Comparison of ENCODE assay signal across 9 mouse cellular contexts in genomic region chr1:39911446-39911845, GRCm38 (mm10). TPM values are rescaled to one million over a fixed set of nuclear protein-coding genes. Genes with fewer than 3 reads are reported as not detected.
DNase-seq lines count a peak whose midpoint lies in the region; ATAC-seq and TF ChIP-seq lines count a peak whose summit lies in the region.
"Had no signal": no experiment of that assay in that cellular context is flagged by ENCODE, and none has a peak within 500 bp of the region (broad histone marks: within the 10 kb centered on the region; RNA-seq: fewer than 3 reads in every experiment).

No protein-coding gene starts in this region.

- H3K4me3 ChIP-seq in embryonic facial prominence, embryonic 11.5 days (ENCODE audit: low read depth, low read length): no peak overlapping the region
- H3K4me3 ChIP-seq in embryonic facial prominence, embryonic 10.5 days: no peak overlapping the region
- H3K4me3 ChIP-seq in lung, adult 2 months (replicated peaks; ENCODE audit: extremely low read depth, low read depth, low read length): no peak overlapping the region
- no peak overlapping the region for H3K4me3 ChIP-seq in liver, embryonic 14.5 days (ENCODE audit: insufficient read depth in 1 of 2, low read depth in 2 of 2, low read length in 2 of 2)
- H3K4me3 ChIP-seq in stomach, postnatal 0 days (ENCODE audit: low read depth, low read length): no peak overlapping the region
- H3K4me3 ChIP-seq: myocyte had no signal

- no peak overlapping the region for H3K4me2 ChIP-seq in embryonic facial prominence, embryonic 11.5 days (ENCODE audit: low read depth, low read length)
- H3K4me2 ChIP-seq in liver, embryonic 14.5 days (ENCODE audit: low read depth): no peak overlapping the region
- no peak overlapping the region for H3K4me2 ChIP-seq in stomach, postnatal 0 days (replicated peaks; ENCODE audit: low read depth)

- no peak for ATAC-seq in embryonic facial prominence, embryonic 11.5 days (replicated peaks; ENCODE audit: insufficient number of reproducible peaks, low FRiP score, low TSS enrichment, low read depth)
- peak; percentile 65 for ATAC-seq in granulocyte monocyte progenitor cell, adult 5-6 weeks (replicated peaks; ENCODE audit: poor library complexity, severe bottlenecking)
- no peak for ATAC-seq in liver, embryonic 14.5 days (ENCODE audit: insufficient read depth)
- no peak for ATAC-seq in stomach, postnatal 0 days (ENCODE audit: low FRiP score, low TSS enrichment)

- H3K9ac ChIP-seq in embryonic facial prominence, embryonic 11.5 days (replicated peaks; ENCODE audit: low read length): no peak overlapping the region
- H3K9ac ChIP-seq in liver, embryonic 14.5 days (replicated peaks): no peak overlapping the region
- no peak overlapping the region for H3K9ac ChIP-seq in stomach, postnatal 0 days (ENCODE audit: low read length)

- DNase-seq in embryonic facial prominence, embryonic 11.5 days (ENCODE audit: low spot score): peak; percentile 69
- DNase-seq in embryonic facial prominence, embryonic 10.5 days (ENCODE audit: low spot score): no peak
- no peak for DNase-seq in lung, adult 2 months
- no peak for DNase-seq in lung, adult 18-20 months
- peak; percentile 65 for DNase-seq in T-cell, adult 2 months (ENCODE audit: low spot score)
- DNase-seq in liver, embryonic 14.5 days (ENCODE audit: low read depth in 3 of 3, low spot score in 3 of 3): no peak
- no peak for DNase-seq in stomach, postnatal 0 days (ENCODE audit: low spot score)

- TF ChIP-seq EP300 in liver, embryonic 14.5 days (IDR thresholded peaks at IDR 0.05; ENCODE audit: low read depth): no peak
- no peak for TF ChIP-seq EP300 in stomach, postnatal 0 days (optimal IDR thresholded peaks at IDR 0.05)

- TF ChIP-seq CTCF in lung, adult 2 months (IDR thresholded peaks at IDR 0.05; ENCODE audit: insufficient read depth, low read length): peak; percentile 96
- TF ChIP-seq CTCF in liver, embryonic 14.5 days (IDR thresholded peaks at IDR 0.05; ENCODE audit: low read depth): peak; percentile 72
- TF ChIP-seq CTCF in stomach, postnatal 0 days (IDR thresholded peaks at IDR 0.05; ENCODE audit: low read depth): peak; percentile 90

- H3K9me3 ChIP-seq in embryonic facial prominence, embryonic 11.5 days (replicated peaks; ENCODE audit: control insufficient read depth, low read length): peaks cover 3% of the 10 kb centered on the region
- peaks cover 8% of the 10 kb centered on the region; the same call in 1 of the 2 replicates for H3K9me3 ChIP-seq in embryonic facial prominence, embryonic 10.5 days
- H3K9me3 ChIP-seq in liver, embryonic 14.5 days (ENCODE audit: control insufficient read depth, low read length): no peaks in the 10 kb centered on the region; the same call in 1 of the 2 replicates
- H3K9me3 ChIP-seq in stomach, postnatal 0 days (ENCODE audit: control insufficient read depth, low read length): no peaks in the 10 kb centered on the region

- no peaks in the 10 kb centered on the region; the same call in 1 of the 2 replicates for H3K4me1 ChIP-seq in embryonic facial prominence, embryonic 11.5 days (ENCODE audit: control insufficient read depth, insufficient read depth, low read length)
- H3K4me1 ChIP-seq in embryonic facial prominence, embryonic 10.5 days: peaks cover 34% of the 10 kb centered on the region
- H3K4me1 ChIP-seq in lung, adult 2 months (ENCODE audit: control insufficient read depth, insufficient read depth, low read length): peaks cover 28% of the 10 kb centered on the region
- H3K4me1 ChIP-seq in liver, embryonic 14.5 days (replicated peaks; ENCODE audit: control insufficient read depth in 2 of 2, insufficient read depth in 2 of 2, low read length in 1 of 2): peaks cover 0 to 2% of the 10 kb centered on the region in 2 experiments; a peak in 1 of 4 replicates
- H3K4me1 ChIP-seq in stomach, postnatal 0 days (replicated peaks; ENCODE audit: control insufficient read depth, insufficient read depth): peaks cover 8% of the 10 kb centered on the region; the same call in 1 of the 2 replicates

- no peak for TF ChIP-seq POLR2A in lung, adult 2 months (IDR thresholded peaks at IDR 0.05; ENCODE audit: borderline replicate concordance, extremely low read depth, low read depth, low read length)

- H3K27ac ChIP-seq in embryonic facial prominence, embryonic 11.5 days (replicated peaks; ENCODE audit: low read depth, low read length): no peak overlapping the region
- H3K27ac ChIP-seq in embryonic facial prominence, embryonic 10.5 days (replicated peaks): no peak overlapping the region
- no peak overlapping the region for H3K27ac ChIP-seq in liver, embryonic 14.5 days
- H3K27ac ChIP-seq in stomach, postnatal 0 days (replicated peaks): no peak overlapping the region

- H3K36me3 ChIP-seq in embryonic facial prominence, embryonic 11.5 days (replicated peaks; ENCODE audit: control insufficient read depth, insufficient read depth, low read depth, low read length): peaks cover 9% of the 10 kb centered on the region
- H3K36me3 ChIP-seq in embryonic facial prominence, embryonic 10.5 days (replicated peaks): peaks cover 99% of the 10 kb centered on the region
- H3K36me3 ChIP-seq in liver, embryonic 14.5 days (replicated peaks; ENCODE audit: control insufficient read depth, insufficient read depth, low read depth): no peaks in the 10 kb centered on the region
- no peaks in the 10 kb centered on the region; the same call in 1 of the 2 replicates for H3K36me3 ChIP-seq in stomach, postnatal 0 days (ENCODE audit: control insufficient read depth, insufficient read depth, low read length)

- H3K27me3 ChIP-seq in embryonic facial prominence, embryonic 11.5 days (ENCODE audit: control insufficient read depth, insufficient read depth, low read length): no peaks in the 10 kb centered on the region
- no peaks in the 10 kb centered on the region for H3K27me3 ChIP-seq in embryonic facial prominence, embryonic 10.5 days (replicated peaks; ENCODE audit: low read depth, poor library complexity, severe bottlenecking)
- no peaks in the 10 kb centered on the region for H3K27me3 ChIP-seq in liver, embryonic 14.5 days (ENCODE audit: control insufficient read depth, insufficient read depth, low read length)
- H3K27me3 ChIP-seq in stomach, postnatal 0 days (ENCODE audit: control insufficient read depth, insufficient read depth, low read length): no peaks in the 10 kb centered on the region

- 76% methylated on average over 3 of the region's 3 CpGs for WGBS in embryonic facial prominence, embryonic 11.5 days
- 80% methylated on average over 3 of the region's 3 CpGs for WGBS in embryonic facial prominence, embryonic 10.5 days
- 18% methylated on average over 3 of the region's 3 CpGs for WGBS in lung, adult 2 months
- 35% methylated on average over 3 of the region's 3 CpGs for WGBS in liver, embryonic 14.5 days (ENCODE audit: insufficient replicate concordance)
- 36% methylated on average over 3 of the region's 3 CpGs for WGBS in stomach, postnatal 0 days

RNA-seq across cellular contexts. Expression of gene Map4k4, which starts 10.7 kb away (rescaled TPM):
- 27.7 and 28.5 TPM in 2 replicates for polyA plus RNA-seq in embryonic facial prominence, embryonic 11.5 days (2014; fragmentation: Nextera tagmentation; extraction: Ambion mirVana)
- polyA plus RNA-seq in embryonic facial prominence, embryonic 10.5 days (2016; fragmentation: Nextera tagmentation; extraction: Ambion mirVana): 37.6 and 41.4 TPM in 2 replicates
- polyA plus RNA-seq in lung, adult 2 months (2012; rRNA removed): 80.4 and 94.7 TPM in 2 replicates
- total RNA-seq in granulocyte monocyte progenitor cell, adult 5-6 weeks (2014; fragmentation: Nextera tagmentation): 24.6 and 38.5 TPM in 2 replicates
- total RNA-seq in granulocyte monocyte progenitor cell, adult 5-6 weeks (2017): 58.2 and 64.7 TPM in 2 replicates
- polyA plus RNA-seq in liver, embryonic 14.5 days (2012; rRNA removed): 8.6 and 14.5 TPM in 2 replicates
- 2.3 and 2.7 TPM in 2 replicates for polyA plus RNA-seq in liver, embryonic 14.5 days (2014; fragmentation: Nextera tagmentation; extraction: Ambion mirVana)
- polyA plus RNA-seq in stomach, postnatal 0 days (2015; fragmentation: Nextera tagmentation; extraction: Ambion mirVana): 8.5 and 10.1 TPM in 2 replicates

Comparison
In these comparisons a context has a peak if more than half of its experiments do, and no peak if none do; other contexts are left out.
1. DNase-seq: peak in embryonic facial prominence, embryonic 11.5 days (single experiment) and T-cell, adult 2 months (single experiment); none in embryonic facial prominence, embryonic 10.5 days (single experiment), lung, adult 2 months (single experiment), lung, adult 18-20 months (0 of 2), liver, embryonic 14.5 days (0 of 3) and stomach, postnatal 0 days (single experiment).
2. Peak in every context shown above with its lines, with median percentiles within 50 percentile points of each other: CTCF ChIP-seq.